Mouse (Mus musculus): ENCODE measurements at regions not wholly inside any gene's neighbourhood (a gene's known extent, or its start where the extent isn't known, plus 50 kb on each side); places are given as distances from the start of the nearest gene placed in this dataset.

DNA sequence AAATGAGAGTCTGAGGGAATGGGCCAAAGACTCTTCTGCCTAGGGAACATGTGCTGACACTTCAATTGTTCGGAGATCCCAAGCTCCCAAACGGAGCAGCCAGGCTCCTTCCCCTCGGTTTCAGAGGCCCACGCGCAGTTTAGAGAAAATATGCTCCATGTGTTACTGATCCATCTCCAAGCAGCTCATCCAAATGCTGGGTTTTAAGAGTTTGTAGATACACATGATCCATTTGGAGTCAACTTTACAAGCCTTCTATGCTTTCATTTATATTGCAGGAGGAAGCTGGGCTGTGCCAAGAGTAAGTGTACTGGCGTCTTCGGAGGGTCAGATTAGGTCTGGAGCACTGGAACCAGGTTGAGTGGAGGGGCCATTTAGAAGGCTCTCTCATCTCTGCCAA, 102.0 kb upstream of the Gdf10 start:
- Histone ChIP-seq H3K27me3 (replicated peaks; ENCODE audit: control insufficient read depth, insufficient read depth, low read length) (no peaks in the 10 kb centered on the region), H3K36me3 (ENCODE audit: control insufficient read depth, insufficient read depth, low read length) (no peaks in the 10 kb centered on the region), H3K4me1 (ENCODE audit: control insufficient read depth, insufficient read depth, low read length) (no peaks in the 10 kb centered on the region), H3K4me3 (ENCODE audit: insufficient read depth, low read depth, low read length) (no peak overlapping the region), H3K27ac (ENCODE audit: insufficient read depth, low read depth, low read length) (no peak overlapping the region)
- TF ChIP-seq POLR2A (IDR thresholded peaks at IDR 0.05; ENCODE audit: low read depth, low read length) (no peak), CTCF (conservative IDR thresholded peaks at IDR 0.05; ENCODE audit: insufficient read depth, insufficient read length, low read depth, low read length) (no peak)
- no peak for DNase-seq
- WGBS = 88% methylated on average over 7 of the region's 7 CpGs

DNA sequence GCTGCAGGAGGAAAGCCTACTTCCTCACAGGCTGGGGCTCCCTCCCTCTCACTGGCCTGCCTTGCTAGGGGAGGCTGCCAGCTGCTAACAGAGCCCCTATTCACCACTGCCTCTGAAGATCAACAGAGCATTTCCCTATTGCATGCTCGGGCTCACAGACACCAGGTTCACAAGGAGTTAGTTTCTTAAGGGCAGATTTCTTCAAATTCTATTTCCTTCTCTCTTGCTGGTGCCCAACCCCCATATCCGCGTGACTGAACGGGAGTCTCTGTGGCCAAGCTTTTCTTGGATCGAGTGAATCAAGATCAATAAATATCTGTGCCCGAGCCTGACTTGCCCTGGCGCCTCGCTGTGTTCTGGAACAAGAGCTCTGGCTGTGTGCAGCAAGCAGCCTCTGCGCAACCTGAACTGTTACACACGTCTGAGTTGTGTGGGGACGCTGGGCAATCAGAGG, 98.9 kb upstream of the Gdf10 start:
- WGBS = 38% methylated on average over 11 of the region's 11 CpGs
- H3K27ac ChIP-seq (ENCODE audit: insufficient read depth, low read depth, low read length) = no peak overlapping the region
- no peaks in the 10 kb centered on the region for H3K27me3 ChIP-seq (replicated peaks; ENCODE audit: control insufficient read depth, insufficient read depth, low read length)
- H3K4me1 ChIP-seq (ENCODE audit: control insufficient read depth, insufficient read depth, low read length) = no peaks in the 10 kb centered on the region
- no peak overlapping the region for H3K4me3 ChIP-seq (ENCODE audit: insufficient read depth, low read depth, low read length)
- no peaks in the 10 kb centered on the region for H3K36me3 ChIP-seq (ENCODE audit: control insufficient read depth, insufficient read depth, low read length)
- DNase-seq = no peak
- TF ChIP-seq POLR2A (IDR thresholded peaks at IDR 0.05; ENCODE audit: low read depth, low read length) = no peak
- no peak for TF ChIP-seq CTCF (conservative IDR thresholded peaks at IDR 0.05; ENCODE audit: insufficient read depth, insufficient read length, low read depth, low read length)

DNA sequence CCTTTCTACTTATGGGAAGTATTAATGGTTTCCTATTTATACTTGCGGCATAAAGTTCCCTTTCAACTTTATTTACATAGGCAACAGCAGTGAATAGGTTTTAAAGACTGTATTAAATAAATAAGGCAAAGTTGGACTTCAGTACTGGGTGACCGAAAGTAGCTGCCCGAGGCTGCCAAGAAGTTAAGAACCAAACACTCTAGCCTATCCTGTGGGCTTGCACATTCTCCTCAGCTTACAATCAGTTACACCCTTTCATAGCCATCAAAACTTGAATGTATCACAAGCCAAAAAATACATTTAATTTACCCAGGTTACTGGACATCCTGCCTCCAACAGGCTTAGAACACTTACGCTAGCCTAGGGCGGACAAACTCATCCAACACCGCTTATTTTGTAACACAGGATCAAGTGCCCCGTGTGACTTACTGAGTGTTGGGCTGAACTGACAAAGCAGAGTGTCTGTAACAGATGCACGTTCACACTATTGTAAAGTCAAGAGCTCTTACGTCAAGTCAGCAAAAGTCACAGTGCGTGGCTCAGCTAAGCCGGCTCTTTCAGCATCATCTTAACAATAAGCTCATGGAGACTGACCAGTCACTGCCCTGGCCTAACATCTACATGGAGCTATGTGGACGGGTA, 97.3 kb upstream of the Gdf10 start:
- DNase-seq = no peak
- WGBS = 89% methylated on average over 12 of the region's 12 CpGs
- no peaks in the 10 kb centered on the region for H3K36me3 ChIP-seq (ENCODE audit: control insufficient read depth, insufficient read depth, low read length)

GRCm38 (mm10) chr14:33832650-33833319, 90.6 kb upstream of the Gdf10 start:
- Histone ChIP-seq H3K4me1 (ENCODE audit: control insufficient read depth, insufficient read depth, low read length) (no peaks in the 10 kb centered on the region), H3K4me3 (ENCODE audit: insufficient read depth, low read depth, low read length) (no peak overlapping the region), H3K27me3 (replicated peaks; ENCODE audit: control insufficient read depth, insufficient read depth, low read length) (no peaks in the 10 kb centered on the region), H3K36me3 (ENCODE audit: control insufficient read depth, insufficient read depth, low read length) (no peaks in the 10 kb centered on the region), H3K27ac (ENCODE audit: insufficient read depth, low read depth, low read length) (no peak overlapping the region)
- no peak for TF ChIP-seq POLR2A (IDR thresholded peaks at IDR 0.05; ENCODE audit: low read depth, low read length)
- TF ChIP-seq CTCF (conservative IDR thresholded peaks at IDR 0.05; ENCODE audit: insufficient read depth, insufficient read length, low read depth, low read length) = no peak
- WGBS = 52% methylated on average over 14 of the region's 14 CpGs
- DNase-seq = peak; percentile 37

More for the DNA sequence above, 97.3 kb upstream of the Gdf10 start:
- Histone ChIP-seq H3K27me3 (replicated peaks; ENCODE audit: control insufficient read depth, insufficient read depth, low read length) (no peaks in the 10 kb centered on the region), H3K27ac (ENCODE audit: insufficient read depth, low read depth, low read length) (no peak overlapping the region), H3K4me1 (ENCODE audit: control insufficient read depth, insufficient read depth, low read length) (no peaks in the 10 kb centered on the region), H3K4me3 (ENCODE audit: insufficient read depth, low read depth, low read length) (no peak overlapping the region)
- TF ChIP-seq CTCF (conservative IDR thresholded peaks at IDR 0.05; ENCODE audit: insufficient read depth, insufficient read length, low read depth, low read length) (no peak), POLR2A (IDR thresholded peaks at IDR 0.05; ENCODE audit: low read depth, low read length) (no peak)

DNA sequence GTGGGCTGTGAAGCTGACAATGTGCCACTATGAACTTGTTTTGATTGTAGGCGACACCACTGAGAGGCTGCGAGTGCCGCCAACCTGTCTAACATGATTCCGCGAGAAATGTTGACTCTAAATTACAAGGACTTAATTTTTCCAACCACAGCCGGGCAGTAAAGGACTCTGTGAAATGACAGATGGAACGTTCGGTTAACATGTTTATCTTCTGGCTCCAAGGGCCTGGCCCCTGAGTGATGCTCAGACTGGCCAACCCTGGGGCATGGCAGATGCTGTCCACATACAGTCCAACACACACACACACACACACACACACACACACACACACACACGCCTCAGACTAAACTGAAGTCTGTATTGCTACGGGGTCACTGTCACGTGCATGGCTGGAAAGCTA, 87.0 kb upstream of the Gdf10 start:
- Histone ChIP-seq H3K4me1 (ENCODE audit: control insufficient read depth, insufficient read depth, low read length) (no peaks in the 10 kb centered on the region), H3K36me3 (ENCODE audit: control insufficient read depth, insufficient read depth, low read length) (no peaks in the 10 kb centered on the region), H3K27ac (ENCODE audit: insufficient read depth, low read depth, low read length) (no peak overlapping the region), H3K27me3 (replicated peaks; ENCODE audit: control insufficient read depth, insufficient read depth, low read length) (no peaks in the 10 kb centered on the region), H3K4me3 (ENCODE audit: insufficient read depth, low read depth, low read length) (no peak overlapping the region)
- no peak for TF ChIP-seq CTCF (conservative IDR thresholded peaks at IDR 0.05; ENCODE audit: insufficient read depth, insufficient read length, low read depth, low read length)
- DNase-seq = no peak
- WGBS = 83% methylated on average over 11 of the region's 11 CpGs

GRCm38 (mm10) chr14:33841821-33842220, 81.6 kb upstream of the Gdf10 start:
- no peaks in the 10 kb centered on the region for H3K4me1 ChIP-seq (ENCODE audit: control insufficient read depth, insufficient read depth, low read length)
- no peaks in the 10 kb centered on the region for H3K36me3 ChIP-seq (ENCODE audit: control insufficient read depth, insufficient read depth, low read length)
- 77% methylated on average over 6 of the region's 6 CpGs for WGBS
- no peak overlapping the region for H3K4me3 ChIP-seq (ENCODE audit: insufficient read depth, low read depth, low read length)
- no peak overlapping the region for H3K27ac ChIP-seq (ENCODE audit: insufficient read depth, low read depth, low read length)
- H3K27me3 ChIP-seq (replicated peaks; ENCODE audit: control insufficient read depth, insufficient read depth, low read length) = no peaks in the 10 kb centered on the region
- TF ChIP-seq POLR2A (IDR thresholded peaks at IDR 0.05; ENCODE audit: low read depth, low read length) (no peak), CTCF (conservative IDR thresholded peaks at IDR 0.05; ENCODE audit: insufficient read depth, insufficient read length, low read depth, low read length) (no peak)
- DNase-seq = peak; percentile 16

GRCm38 (mm10) chr14:33853499-33853898, 69.9 kb upstream of the Gdf10 start:
- TF ChIP-seq POLR2A (IDR thresholded peaks at IDR 0.05; ENCODE audit: low read depth, low read length) = no peak
- TF ChIP-seq CTCF (conservative IDR thresholded peaks at IDR 0.05; ENCODE audit: insufficient read depth, insufficient read length, low read depth, low read length) = no peak
- Histone ChIP-seq H3K4me1 (ENCODE audit: control insufficient read depth, insufficient read depth, low read length) (no peaks in the 10 kb centered on the region), H3K27me3 (replicated peaks; ENCODE audit: control insufficient read depth, insufficient read depth, low read length) (no peaks in the 10 kb centered on the region), H3K36me3 (ENCODE audit: control insufficient read depth, insufficient read depth, low read length) (no peaks in the 10 kb centered on the region), H3K4me3 (ENCODE audit: insufficient read depth, low read depth, low read length) (no peak overlapping the region), H3K27ac (ENCODE audit: insufficient read depth, low read depth, low read length) (no peak overlapping the region)
- WGBS = 91% methylated on average over 3 of the region's 3 CpGs
- DNase-seq = no peak

Measured in kidney, adult 2 months (tissue).